Mouse (Mus musculus) olfactory bulb, adult 2 months (tissue): ENCODE measurements around the gene Fat3.

ENCODE experiments used
- CTCF ChIP-seq: fragments of 200-500 bp; IDR thresholded peaks from 2 replicates; pipeline ENCODE4 v1.5.1; 2012; ENCODE audit warnings: low read depth, mild to moderate bottlenecking, low read length, moderate library complexity; ENCODE audit not compliant: insufficient read depth
- POLR2A ChIP-seq: fragments of 200-500 bp; IDR thresholded peaks from 2 replicates; pipeline ENCODE4 v1.6.1; 2012; ENCODE audit warnings: mild to moderate bottlenecking, low read depth, low read length, moderate library complexity; ENCODE audit not compliant: insufficient read depth

GRCm38 (mm10) chr9:16270768-16271114 is 230.3 kb downstream of the Fat3 start:
- no peak for TF ChIP-seq CTCF
- no peak for TF ChIP-seq POLR2A
